20 mouse cellular contexts compared by ENCODE assay signal in genomic region chr5:45438301-45438700, GRCm38 (mm10). TPM values are rescaled to one million over a fixed set of nuclear protein-coding genes. Genes with fewer than 3 reads are reported as not detected.
DNase-seq lines count a peak whose midpoint lies in the region.
"Had no signal": no experiment of that assay in that cellular context is flagged by ENCODE, and none has a peak within 500 bp of the region (broad histone marks: within the 10 kb centered on the region; RNA-seq: fewer than 3 reads in every experiment).

No protein-coding gene starts in this region.

- intact Hi-C loops in left cerebral cortex, postnatal 4 days (cut with DNase I), result no loop called here

- peak; percentile 28 to 29 for DNase-seq in cerebellum, postnatal 25 days
- DNase-seq in cerebellum, adult 8-10 months, result no peak
- peak; percentile 26 for DNase-seq in left cerebral cortex, postnatal 4 days
- no peak for DNase-seq in left cerebral cortex, adult 11 months (ENCODE audit: low spot score)
- peak; percentile 32 for DNase-seq in gastrocnemius, postnatal 10 days
- peak; percentile 66 for DNase-seq in skeletal muscle tissue, adult 2 months (ENCODE audit: low read depth, low spot score)
- no peak for DNase-seq in MN1 (ENCODE audit: low spot score)
- DNase-seq: adrenal gland, adult 2 months; embryo, embryonic 11 days; heart, postnatal 14 days; kidney, adult 2 months; kidney, postnatal 36 days; lung, adult 2 months; lung, postnatal 10 days; right cerebral cortex, adult 18-20 months; thymus, adult 18-20 months; thymus, postnatal 25 days had no signal

RNA-seq across cellular contexts. Expression of gene Qdpr, which starts 11.7 kb away (rescaled TPM):
- total RNA-seq in left cerebral cortex, postnatal 4 days (2021), result 10 to 100 TPM; 69.2 to 73.4 TPM
- 100 to 1,000 TPM; 106 to 125 TPM for total RNA-seq in gastrocnemius, postnatal 10 days (2021)

RNA-seq across cellular contexts. Expression of gene Clrn2, which starts 15.2 kb away (rescaled TPM):
- total RNA-seq in left cerebral cortex, postnatal 4 days (2021), result not detected
- total RNA-seq in gastrocnemius, postnatal 10 days (2021), result not detected
- total RNA-seq: adrenal gland, adult 2 months; adrenal gland, postnatal 4 days; heart, adult 8-10 months; heart, postnatal 14 days; megakaryocyte-erythroid progenitor cell, adult 5-6 weeks had no signal

RNA-seq across cellular contexts. Expression of gene Lap3, which starts 54.9 kb away (rescaled TPM):
- total RNA-seq in left cerebral cortex, postnatal 4 days (2021), result 10 to 100 TPM; 31.0 to 38.4 TPM
- total RNA-seq in gastrocnemius, postnatal 10 days (2021), result 10 to 100 TPM; 70.1 to 84.7 TPM

Comparison
In these comparisons a context has a peak if more than half of its experiments do, and no peak if none do; other contexts are left out.
1. DNase-seq: peak in cerebellum, postnatal 25 days (2 of 2), left cerebral cortex, postnatal 4 days (single experiment), gastrocnemius, postnatal 10 days (single experiment) and skeletal muscle tissue, adult 2 months (single experiment); none in cerebellum, adult 8-10 months (single experiment), left cerebral cortex, adult 11 months (single experiment) and MN1 (single experiment).